Mouse (Mus musculus) olfactory bulb, adult 2 months (tissue): ENCODE measurements around the gene Six5. TPM values are rescaled to one million over a fixed set of nuclear protein-coding genes. Genes with fewer than 3 reads are reported as not detected.

Source experiments
- H3K27ac ChIP-seq: fragments of 200-500 bp; 2 replicates; pipeline ENCODE4 v1.5.1; 2012; ENCODE audit warnings: low read depth, low read length; ENCODE audit not compliant: insufficient read depth
- H3K4me1 ChIP-seq: fragments of 200-500 bp; 2 replicates; pipeline ENCODE4 v1.6.1; 2012; ENCODE audit warnings: low read length; ENCODE audit not compliant: control insufficient read depth, insufficient read depth
- H3K4me3 ChIP-seq: fragments of 200-500 bp; 2 replicates; pipeline ENCODE4 v1.5.1; 2012; ENCODE audit warnings: mild to moderate bottlenecking, low read depth, low read length, moderate library complexity; ENCODE audit not compliant: insufficient read depth
- CTCF ChIP-seq: fragments of 200-500 bp; IDR thresholded peaks from 2 replicates; pipeline ENCODE4 v1.5.1; 2012; ENCODE audit warnings: low read depth, mild to moderate bottlenecking, low read length, moderate library complexity; ENCODE audit not compliant: insufficient read depth
- POLR2A ChIP-seq: fragments of 200-500 bp; IDR thresholded peaks from 2 replicates; pipeline ENCODE4 v1.6.1; 2012; ENCODE audit warnings: mild to moderate bottlenecking, low read depth, low read length, moderate library complexity; ENCODE audit not compliant: insufficient read depth
- WGBS: fragments of 180-500 bp; shearing (Covaris S2); methylation state at CpG from one replicate; pipeline ENCODE4 v1.1.7; 2018; 5-methylcytosine and 5-hydroxymethylcytosine counted together
- polyA plus RNA-seq: library from polyadenylated mRNA; stranded (reverse); fragments of >200 nt; gene quantifications from 2 replicates; pipeline ENCODE4 v1.2.4, GENCODE M21; 2012; ENCODE audit warnings: low replicate concordance; ENCODE audit not compliant: missing spikeins, insufficient read depth, insufficient read length

Gene Six5
- not detected in 2 replicates for polyA plus RNA-seq

- WGBS: under 1% methylated on average over 15 of the region's 36 CpGs
- Histone ChIP-seq H3K4me1 (peaks cover 36% of the 10 kb centered on the region), H3K4me3 (peak within 1 kb of the TSS; percentile 54), H3K27ac (peak within 1 kb of the TSS; percentile 27; the same call in 1 of the 2 replicates)
- TF ChIP-seq POLR2A: no peak
- no peak for TF ChIP-seq CTCF
Observed at GRCm38 (mm10) chr7:19094471-19094825, at the start of gene Six5. Six5 (plus strand) TSS chr7:19094594.

- Histone ChIP-seq H3K27ac (no peak overlapping the region), H3K4me3 (no peak overlapping the region), H3K4me1 (peaks cover 2% of the 10 kb centered on the region; the same call in 1 of the 2 replicates)
- TF ChIP-seq POLR2A: no peak
- no peak for TF ChIP-seq CTCF
- 95% methylated on average over 6 of the region's 6 CpGs for WGBS
Observed at GRCm38 (mm10) chr7:19044616-19045015, 49.8 kb upstream of the Six5 start.

GRCm38 (mm10) chr7:19046286-19047069 lies 47.9 kb upstream of the Six5 start:
- Histone ChIP-seq H3K27ac (no peak overlapping the region), H3K4me1 (peaks cover 19% of the 10 kb centered on the region), H3K4me3 (no peak overlapping the region)
- 88% methylated on average over 11 of the region's 11 CpGs for WGBS
- TF ChIP-seq CTCF (no peak), POLR2A (no peak)

GRCm38 (mm10) chr7:19048006-19048527 lies 46.3 kb upstream of the Six5 start:
- Histone ChIP-seq H3K4me3 (no peak overlapping the region), H3K27ac (no peak overlapping the region), H3K4me1 (peaks cover 34% of the 10 kb centered on the region)
- 86% methylated on average over 14 of the region's 14 CpGs for WGBS
- TF ChIP-seq CTCF (no peak), POLR2A (no peak)

- Histone ChIP-seq H3K27ac (no peak overlapping the region), H3K4me3 (no peak overlapping the region), H3K4me1 (peaks cover 45% of the 10 kb centered on the region)
- WGBS: 88% methylated on average over 5 of the region's 5 CpGs
- TF ChIP-seq CTCF (no peak), POLR2A (no peak)
Observed at GRCm38 (mm10) chr7:19049252-19049651, 45.1 kb upstream of the Six5 start.

- Histone ChIP-seq H3K27ac (peak overlapping the region; percentile 93), H3K4me1 (peaks cover 55% of the 10 kb centered on the region), H3K4me3 (no peak overlapping the region)
- 43% methylated on average over 8 of the region's 8 CpGs for WGBS
- no peak for TF ChIP-seq CTCF
- no peak for TF ChIP-seq POLR2A
Observed at GRCm38 (mm10) chr7:19050172-19050571, 44.2 kb upstream of the Six5 start.

- WGBS: 81% methylated on average over 4 of the region's 4 CpGs
- Histone ChIP-seq H3K4me1 (peaks cover 58% of the 10 kb centered on the region), H3K27ac (peak overlapping the region; percentile 93), H3K4me3 (no peak overlapping the region)
- TF ChIP-seq POLR2A: no peak
Observed at GRCm38 (mm10) chr7:19051161-19051560, 43.2 kb upstream of the Six5 start.

GRCm38 (mm10) chr7:19052345-19053135 lies 41.9 kb upstream of the Six5 start:
- peaks cover 58% of the 10 kb centered on the region for H3K4me1 ChIP-seq
- peak overlapping the region; percentile 94 for H3K27ac ChIP-seq
- TF ChIP-seq CTCF (no peak), POLR2A (no peak)
- H3K4me3 ChIP-seq: no peak overlapping the region
- WGBS: 66% methylated on average over 15 of the region's 15 CpGs

- Histone ChIP-seq H3K4me3 (no peak overlapping the region), H3K27ac (peak overlapping the region; percentile 94), H3K4me1 (peaks cover 58% of the 10 kb centered on the region)
- no peak for TF ChIP-seq CTCF
- no peak for TF ChIP-seq POLR2A
- 87% methylated on average over 7 of the region's 7 CpGs for WGBS
Observed at GRCm38 (mm10) chr7:19053136-19053532, 41.3 kb upstream of the Six5 start.
